Mouse (Mus musculus) effector memory CD4-positive, alpha-beta T cell, adult 7 months (primary cell): ENCODE measurements around the gene Trim11. TPM values are rescaled to one million over a fixed set of nuclear protein-coding genes. Genes with fewer than 3 reads are reported as not detected.

Source experiments
- polyA plus RNA-seq: library from polyadenylated mRNA; unstranded; fragments of 100-300 nt; shearing (Covaris generic); gene quantifications from one replicate; pipeline ENCODE4 v1.2.1, GENCODE M21; 2017

Gene Trim11
- 38.8 TPM for polyA plus RNA-seq

DNA sequence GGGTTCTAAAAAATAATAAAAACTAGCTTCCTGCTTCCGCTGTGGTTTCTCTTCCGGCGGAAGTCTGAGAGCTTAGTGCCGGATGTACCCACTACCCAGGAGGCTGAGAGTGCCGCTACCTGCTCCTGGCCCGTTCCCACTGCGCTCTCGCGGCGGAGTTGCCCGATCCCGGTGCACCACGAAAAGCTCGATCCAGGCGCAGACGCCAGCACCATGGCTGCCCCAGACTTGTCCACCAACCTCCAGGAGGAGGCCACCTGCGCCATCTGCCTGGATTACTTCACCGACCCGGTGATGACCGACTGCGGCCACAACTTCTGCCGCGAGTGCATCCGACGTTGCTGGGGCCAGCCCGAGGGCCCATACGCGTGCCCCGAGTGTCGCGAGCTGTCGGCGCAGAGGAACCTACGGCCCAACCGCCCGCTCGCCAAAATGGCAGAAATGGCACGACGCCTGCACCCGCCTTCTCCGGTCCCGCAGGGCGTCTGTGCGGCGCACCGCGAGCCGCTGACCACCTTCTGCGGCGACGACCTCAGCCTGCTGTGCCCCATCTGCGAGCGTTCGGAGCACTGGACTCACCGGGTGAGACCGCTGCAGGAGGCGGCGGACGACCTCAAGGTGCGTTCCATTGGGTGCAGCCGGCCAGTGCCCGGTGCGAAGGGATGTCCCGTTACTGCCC lies at the start of gene Trim11:
Gene Trim11 (plus strand): TSS at position 67 of the 679 bp plus-strand sequence.

DNA sequence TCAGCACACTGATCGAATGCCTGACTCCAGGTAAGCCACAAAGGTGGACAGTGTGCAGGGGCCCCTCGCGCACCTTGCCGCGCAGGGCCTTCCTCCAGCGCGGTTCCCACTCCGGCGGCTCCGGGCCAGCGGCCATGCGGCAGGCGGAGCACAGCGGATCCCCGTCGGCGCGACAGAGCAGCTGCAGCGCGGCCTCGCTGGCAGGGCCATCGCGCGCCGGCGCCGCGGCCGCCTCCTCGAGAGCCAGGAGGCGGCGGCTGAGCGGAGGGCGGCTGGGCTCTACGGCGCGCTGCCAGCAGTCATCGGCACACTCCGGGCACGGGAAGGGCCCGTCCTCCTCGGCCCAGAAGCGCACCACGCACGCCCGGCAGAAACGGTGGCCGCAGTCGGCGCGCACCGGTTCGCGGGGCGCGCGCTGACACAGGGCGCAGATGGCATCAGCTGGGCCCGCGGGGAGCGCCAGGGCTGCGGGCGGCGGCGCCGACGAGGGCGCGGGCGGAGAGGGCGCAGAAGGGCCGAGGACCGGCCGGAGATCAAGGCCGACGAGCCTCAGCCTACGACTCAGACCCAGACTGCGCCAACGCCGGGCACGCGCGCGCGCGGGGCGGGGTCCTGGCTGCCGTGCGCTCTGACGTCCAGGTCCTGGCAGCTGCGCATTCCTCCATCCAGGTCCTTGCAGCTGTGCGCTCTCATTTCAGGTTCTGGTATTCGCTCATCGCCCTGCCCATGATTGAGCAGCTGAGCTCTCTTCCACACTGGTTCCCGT lies 39.4 kb upstream of the Trim11 start, which contains the start of gene Rnf187:
Gene Rnf187 (minus strand): TSS at position 595 of the 766 bp plus-strand sequence.

DNA sequence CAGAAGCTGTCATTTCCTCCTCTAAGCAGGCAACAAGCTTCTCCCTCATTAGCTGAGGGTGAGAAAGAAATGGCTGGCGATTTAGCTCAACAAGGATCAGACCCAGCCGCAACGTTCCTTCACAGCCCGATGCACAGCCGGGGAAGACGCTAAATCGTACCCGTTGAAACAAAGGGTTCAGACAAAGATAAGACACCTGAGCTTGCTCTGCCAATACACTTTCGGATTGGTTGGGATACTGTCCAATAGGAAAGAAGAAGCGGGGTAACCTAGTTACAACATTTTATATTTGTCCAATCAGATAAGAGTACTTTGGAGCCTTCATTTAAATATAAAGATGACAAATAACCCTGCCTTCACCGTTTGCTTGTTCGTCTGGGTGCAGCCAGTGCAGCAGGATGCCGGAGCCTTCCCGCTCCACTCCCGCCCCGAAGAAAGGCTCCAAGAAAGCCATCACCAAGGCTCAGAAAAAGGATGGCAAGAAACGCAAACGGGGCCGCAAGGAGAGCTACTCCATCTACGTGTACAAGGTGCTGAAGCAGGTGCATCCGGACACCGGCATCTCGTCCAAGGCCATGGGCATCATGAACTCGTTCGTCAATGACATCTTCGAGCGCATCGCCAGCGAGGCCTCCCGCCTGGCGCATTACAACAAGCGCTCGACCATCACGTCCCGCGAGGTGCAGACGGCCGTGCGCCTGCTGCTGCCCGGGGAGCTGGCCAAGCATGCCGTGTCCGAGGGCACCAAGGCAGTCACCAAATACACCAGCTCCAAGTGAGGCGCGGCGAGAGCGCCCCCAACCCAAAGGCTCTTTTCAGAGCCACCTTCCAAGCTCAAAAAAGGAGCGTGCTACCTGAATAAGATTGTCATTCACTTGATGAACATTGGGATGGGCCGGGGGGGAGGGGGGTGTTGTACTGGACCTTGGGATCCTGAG lies 29.1 kb upstream of the Trim11 start, which contains the start of gene Hist3h2ba:
Gene Hist3h2ba (plus strand): TSS at position 379 of the 938 bp plus-strand sequence.

DNA sequence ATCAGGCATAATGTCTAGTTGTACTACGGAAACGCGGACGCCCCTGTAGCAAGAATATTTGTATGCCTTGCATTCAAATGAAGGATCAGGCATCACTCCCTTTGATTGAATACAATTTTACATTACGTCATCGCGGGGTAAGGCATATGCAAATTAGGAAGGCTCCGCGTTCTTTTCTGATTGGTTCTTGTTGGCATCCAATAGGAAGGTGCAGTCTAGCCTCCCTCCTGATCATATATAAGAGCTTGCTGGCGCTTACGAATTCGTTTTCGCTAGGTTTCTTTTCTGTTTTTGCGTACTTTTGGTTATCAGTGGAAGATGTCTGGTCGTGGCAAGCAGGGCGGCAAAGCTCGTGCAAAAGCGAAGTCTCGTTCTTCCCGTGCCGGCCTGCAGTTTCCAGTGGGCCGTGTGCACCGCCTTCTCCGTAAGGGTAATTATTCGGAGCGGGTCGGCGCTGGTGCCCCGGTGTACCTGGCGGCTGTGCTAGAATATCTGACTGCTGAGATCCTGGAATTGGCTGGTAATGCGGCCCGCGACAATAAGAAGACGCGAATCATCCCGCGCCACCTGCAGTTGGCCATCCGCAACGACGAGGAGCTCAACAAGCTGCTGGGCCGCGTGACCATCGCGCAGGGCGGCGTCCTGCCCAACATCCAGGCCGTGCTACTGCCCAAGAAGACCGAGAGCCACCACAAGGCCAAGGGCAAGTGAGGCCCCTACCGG lies 23.3 kb upstream of the Trim11 start, which contains the start of the genes Hist3h2a and Trim17:
Gene Hist3h2a (plus strand): TSS at position 266 of the 723 bp plus-strand sequence.
Gene Trim17 (plus strand): TSS at position 266 of the 723 bp plus-strand sequence.

Other genes starting within 250 kb of the Trim11 start
- not detected for gene Olfr317, start 238.9 kb upstream of the Trim11 start, polyA plus RNA-seq
- 0.16 TPM for gene Olfr316, start 225.4 kb upstream of the Trim11 start, polyA plus RNA-seq
- gene Olfr315, start 204.9 kb upstream of the Trim11 start, polyA plus RNA-seq: not detected
- 0.28 TPM for gene Olfr314, start 195.1 kb upstream of the Trim11 start, polyA plus RNA-seq
- gene Fam183b, start 176.1 kb upstream of the Trim11 start, polyA plus RNA-seq: not detected
- gene Olfr313, start 163.1 kb upstream of the Trim11 start, polyA plus RNA-seq: not detected
- 0.13 TPM for gene Olfr312, start 148.9 kb upstream of the Trim11 start, polyA plus RNA-seq
- gene Olfr311, start 138.8 kb upstream of the Trim11 start, polyA plus RNA-seq: 0.23 TPM
- gene Gm12258, start 130.9 kb upstream of the Trim11 start, polyA plus RNA-seq: 2.9 TPM
- gene 2810021J22Rik, start 110.9 kb upstream of the Trim11 start, polyA plus RNA-seq: 1.9 TPM
- 1.5 TPM for gene Zfp39, start 73.9 kb upstream of the Trim11 start, polyA plus RNA-seq
- 0.44 TPM for gene Btnl10, start 60.2 kb upstream of the Trim11 start, polyA plus RNA-seq
- 201 TPM for gene Rnf187, start 39.2 kb upstream of the Trim11 start, polyA plus RNA-seq
- gene Hist3h2ba, start 29.2 kb upstream of the Trim11 start, polyA plus RNA-seq: 11.9 TPM
- gene Hist3h2a, start 23.4 kb upstream of the Trim11 start, polyA plus RNA-seq: 23.4 TPM
- gene Trim17, start 23.4 kb upstream of the Trim11 start, polyA plus RNA-seq: 0.48 TPM
- 0.12 TPM for gene Obscn, start 158.3 kb downstream of the Trim11 start, polyA plus RNA-seq
- 11.0 TPM for gene Iba57, start 185.6 kb downstream of the Trim11 start, polyA plus RNA-seq
- gene Gjc2, start 205.1 kb downstream of the Trim11 start, polyA plus RNA-seq: not detected
- 51.1 TPM for gene Guk1, start 214.1 kb downstream of the Trim11 start, polyA plus RNA-seq
- gene Mrpl55, start 224.4 kb downstream of the Trim11 start, polyA plus RNA-seq: 21.3 TPM
- gene 2310033P09Rik, start 230.2 kb downstream of the Trim11 start, polyA plus RNA-seq: 45.8 TPM